Mouse (Mus musculus): ENCODE data around the gene Arr3.

- TF ChIP-seq CTCF (IDR thresholded peaks at IDR 0.05; ENCODE audit: borderline replicate concordance, extremely low read depth, insufficient read depth, insufficient read length): no peak
- no peak for TF ChIP-seq POLR2A (IDR thresholded peaks at IDR 0.05; ENCODE audit: borderline replicate concordance, extremely low read depth, insufficient read depth, insufficient read length, poor library complexity, severe bottlenecking)
Observed at GRCm38 (mm10) chrX:100594791-100595190, 10.5 kb upstream of the Arr3 start, which contains the start of gene P2ry4.

Data from brain, embryonic 14.5 days (tissue).